Mouse (Mus musculus) testis, adult 2 months (tissue): ENCODE measurements around the gene Osmr.

Source experiments
- CTCF ChIP-seq: fragments of 200-500 bp; IDR thresholded peaks from 2 replicates; pipeline ENCODE4 v1.5.1; 2012; ENCODE audit warnings: low read depth, mild to moderate bottlenecking, inconsistent platforms, low read length, moderate library complexity; ENCODE audit not compliant: control insufficient read depth, insufficient read depth, insufficient replicate concordance
- POLR2A ChIP-seq: fragments of 200-500 bp; IDR thresholded peaks from 2 replicates; pipeline ENCODE4 v1.6.1; 2012; ENCODE audit warnings: low read depth, mild to moderate bottlenecking, inconsistent platforms, low read length, moderate library complexity; ENCODE audit not compliant: control insufficient read depth

- no peak for TF ChIP-seq POLR2A
- TF ChIP-seq CTCF: no peak
Measured at GRCm38 (mm10) chr15:6901236-6901635, 26.5 kb upstream of the Osmr start.
